ENCODE assay signal across 27 mouse cellular contexts in the genomic region with DNA sequence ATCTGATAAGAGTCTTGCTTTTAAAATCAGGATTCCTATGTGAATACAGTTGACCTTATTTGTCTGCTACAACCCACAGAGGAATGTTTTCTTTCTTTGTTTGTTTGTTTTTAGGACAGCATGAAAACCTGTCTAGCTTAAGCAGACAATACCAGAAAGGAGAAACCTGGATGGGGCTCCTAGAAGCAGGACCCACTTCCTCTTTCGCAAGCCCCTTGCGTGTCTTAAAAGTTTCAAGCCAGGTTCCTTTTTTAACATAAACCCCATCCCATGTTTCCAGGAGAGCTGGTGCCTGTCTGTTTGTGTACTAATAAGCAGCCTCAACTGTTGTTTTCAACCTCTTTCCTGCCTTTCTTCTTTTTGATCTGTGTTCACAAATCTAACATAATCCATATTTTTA. TPM values are rescaled to one million over a fixed set of nuclear protein-coding genes. Genes with fewer than 3 reads are reported as not detected.
DNase-seq lines count a peak whose midpoint lies in the region; ATAC-seq and TF ChIP-seq lines count a peak whose summit lies in the region.
"Had no signal": no experiment of that assay in that cellular context is flagged by ENCODE, and none has a peak within 500 bp of the region (broad histone marks: within the 10 kb centered on the region; RNA-seq: fewer than 3 reads in every experiment).

No protein-coding gene starts in this region.

- dilution Hi-C loops in CH12.LX (cut with MboI; ENCODE audit: extremely low pct_ligation_motif_present, extremely low pct_unique_long_range_greater_than_20kb, low sequenced_read_pairs), result no loop called here

- TF ChIP-seq EP300 in CH12.LX (IDR thresholded peaks at IDR 0.05; ENCODE audit: low read length), result no peak

- no peak overlapping the region for H3K27ac ChIP-seq in CH12.LX (ENCODE audit: insufficient read depth, low read depth)
- H3K27ac ChIP-seq: embryonic facial prominence, embryonic 10.5 days; embryonic facial prominence, embryonic 12.5 days; forebrain, embryonic 13.5 days; forebrain, embryonic 15.5 days had no signal

- no peak for TF ChIP-seq CTCF in CH12.LX (conservative IDR thresholded peaks at IDR 0.05 in 1 of 2, IDR thresholded peaks at IDR 0.05 in 1 of 2; ENCODE audit: low read depth in 2 of 2, low read length in 2 of 2)

- H3K4me1 ChIP-seq in CH12.LX (ENCODE audit: control insufficient read depth in 1 of 2, insufficient read depth in 2 of 2), result peaks cover 0 to 8% of the 10 kb centered on the region in 2 experiments; a peak in 2 of 4 replicates
- H3K4me1 ChIP-seq: embryonic facial prominence, embryonic 10.5 days; embryonic facial prominence, embryonic 12.5 days; forebrain, embryonic 13.5 days; forebrain, embryonic 15.5 days had no signal

- DNase-seq in 416B (ENCODE audit: low read depth) (peak; percentile 11), CH12.LX (ENCODE audit: extremely low read depth) (peak; percentile 13)
- DNase-seq in layer of hippocampus, adult 9-11 months, result no peak
- no peak for DNase-seq in urinary bladder, postnatal 10 days (ENCODE audit: low spot score)
- no peak for DNase-seq in frontal cortex, postnatal 36 days (ENCODE audit: low spot score in 2 of 2)
- DNase-seq: adrenal gland, adult 8-10 months; adrenal gland, postnatal 14 days; adrenal gland, postnatal 36 days; B cell, adult 2 months; cerebellum, adult 11-12 months; cerebellum, adult 2 months; cerebellum, adult 9-10 months; cerebellum, postnatal 10 days; cerebellum, postnatal 25 days; forebrain, postnatal 0 days had no signal

- H3K9me3 ChIP-seq in CH12.LX (replicated peaks; ENCODE audit: low read length), result no peaks in the 10 kb centered on the region
- H3K9me3 ChIP-seq: embryonic facial prominence, embryonic 10.5 days; embryonic facial prominence, embryonic 12.5 days; forebrain, embryonic 13.5 days; forebrain, embryonic 15.5 days had no signal

- peaks cover 0 to 2% of the 10 kb centered on the region in 2 experiments for H3K36me3 ChIP-seq in CH12.LX (replicated peaks in 1 of 2; ENCODE audit: control insufficient read depth in 1 of 2, insufficient read depth in 1 of 2, low read length in 1 of 2)

- TF ChIP-seq RAD21 in CH12.LX (IDR thresholded peaks at IDR 0.05; ENCODE audit: low read depth, low read length), result no peak

- H3K4me3 ChIP-seq in CH12.LX (replicated peaks in 1 of 3; ENCODE audit: low read depth in 2 of 3, low read length in 2 of 3, poor library complexity in 1 of 3), result no peak overlapping the region
- H3K4me3 ChIP-seq: embryonic facial prominence, embryonic 10.5 days; embryonic facial prominence, embryonic 12.5 days; forebrain, embryonic 13.5 days; forebrain, embryonic 15.5 days had no signal

- no peak overlapping the region for H3K4me2 ChIP-seq in CH12.LX (ENCODE audit: insufficient read depth, low read depth, poor library complexity, severe bottlenecking)
- H3K4me2 ChIP-seq: embryonic facial prominence, embryonic 12.5 days; forebrain, embryonic 13.5 days; forebrain, embryonic 15.5 days had no signal

- TF ChIP-seq POLR2A in CH12.LX (IDR thresholded peaks at IDR 0.05; ENCODE audit: low read depth, low read length), result no peak

- no peak overlapping the region for H3K9ac ChIP-seq in CH12.LX (ENCODE audit: insufficient read depth, low read depth)
- H3K9ac ChIP-seq: embryonic facial prominence, embryonic 12.5 days; forebrain, embryonic 13.5 days; forebrain, embryonic 15.5 days; forebrain, postnatal 0 days had no signal

- no peaks in the 10 kb centered on the region for H3K27me3 ChIP-seq in CH12.LX (replicated peaks)
- H3K27me3 ChIP-seq: embryonic facial prominence, embryonic 12.5 days; forebrain, embryonic 13.5 days; forebrain, embryonic 15.5 days; Patski had no signal

- no peaks in the 10 kb centered on the region for H3K79me2 ChIP-seq in CH12.LX (replicated peaks; ENCODE audit: control insufficient read depth, extremely low read depth, insufficient read depth, poor library complexity, severe bottlenecking)

- peak; percentile 66 for ATAC-seq in granulocyte monocyte progenitor cell, adult 5-6 weeks (replicated peaks; ENCODE audit: poor library complexity, severe bottlenecking)
- ATAC-seq: activated CD4-positive, CD25-positive, alpha-beta regulatory T cell, adult 4 months; CD4-positive, CD25-positive, alpha-beta regulatory T cell, adult 4 months; forebrain, embryonic 13.5 days; forebrain, embryonic 15.5 days; forebrain, postnatal 0 days; Patski had no signal

- in situ Hi-C loops in CH12.LX (cut with MboI; ENCODE audit: low pct_ligation_motif_present, low pct_unique_long_range_greater_than_20kb, low sequenced_read_pairs), result no loop called here

TF ChIP-seq in CH12.LX, 34 proteins besides CTCF, POLR2A, EP300 and RAD21:
- TF ChIP-seq USF2 (conservative IDR thresholded peaks at IDR 0.05; ENCODE audit: low read depth, low read length), result no peak
- TF ChIP-seq JUND (conservative IDR thresholded peaks at IDR 0.05; ENCODE audit: low read depth, low read length), result no peak
- no peak for TF ChIP-seq MAX (IDR thresholded peaks at IDR 0.05; ENCODE audit: low read length)
- no peak for TF ChIP-seq SMC3 (IDR thresholded peaks at IDR 0.05; ENCODE audit: low read depth, low read length)
- TF ChIP-seq PAX5 (IDR thresholded peaks at IDR 0.05; ENCODE audit: low read length), result no peak
- no peak for TF ChIP-seq ZMIZ1 (IDR thresholded peaks at IDR 0.05; ENCODE audit: low read depth, low read length)
- no peak for TF ChIP-seq MAFK (IDR thresholded peaks at IDR 0.05; ENCODE audit: insufficient replicate concordance, low read length)
- no peak for TF ChIP-seq CHD2 (IDR thresholded peaks at IDR 0.05; ENCODE audit: low read length)
- TF ChIP-seq E2F4 (IDR thresholded peaks at IDR 0.05; ENCODE audit: insufficient replicate concordance, low read depth, low read length), result no peak
- no peak for TF ChIP-seq BHLHE40 (IDR thresholded peaks at IDR 0.05; ENCODE audit: low read depth, low read length)

RNA-seq across cellular contexts. Expression of a gene that starts 12.0 kb away (rescaled TPM):
- total RNA-seq in CH12.LX (2012; rRNA removed) (7.3 TPM in 2 replicates), CH12.LX (2014; rRNA removed) (9.4 and 10.3 TPM in 2 replicates)
- polyA plus RNA-seq in CH12.LX (2012; ENCODE audit: insufficient read length, low read depth), result 4.7 and 4.9 TPM in 2 replicates
- 26.8 and 28.6 TPM in 2 replicates for total RNA-seq in granulocyte monocyte progenitor cell, adult 5-6 weeks (2014; fragmentation: Nextera tagmentation)
- 6.9 and 27.3 TPM in 2 replicates for total RNA-seq in granulocyte monocyte progenitor cell, adult 5-6 weeks (2017)

RNA-seq across cellular contexts. Expression of a gene that starts 37.3 kb away (rescaled TPM):
- 3.6 and 3.7 TPM in 2 replicates for total RNA-seq in CH12.LX (2012; rRNA removed)
- 11.2 and 12.6 TPM in 2 replicates for total RNA-seq in CH12.LX (2014; rRNA removed)
- polyA plus RNA-seq in CH12.LX (2012; ENCODE audit: insufficient read length, low read depth), result 4.6 and 4.8 TPM in 2 replicates
- 15.0 and 17.6 TPM in 2 replicates for total RNA-seq in granulocyte monocyte progenitor cell, adult 5-6 weeks (2014; fragmentation: Nextera tagmentation)
- total RNA-seq in granulocyte monocyte progenitor cell, adult 5-6 weeks (2017), result 7.4 and 14.4 TPM in 2 replicates

RNA-seq across cellular contexts. Expression of a gene that starts 37.3 kb away (rescaled TPM):
- total RNA-seq in CH12.LX (2012; rRNA removed), result not detected in 2 replicates
- total RNA-seq in CH12.LX (2014; rRNA removed), result not detected in 2 replicates
- 1.2 and 1.5 TPM in 2 replicates for polyA plus RNA-seq in CH12.LX (2012; ENCODE audit: insufficient read length, low read depth)
- 3.4 TPM in 1 of 2 replicates, not detected in the other for total RNA-seq in granulocyte monocyte progenitor cell, adult 5-6 weeks (2014; fragmentation: Nextera tagmentation)
- not detected in 2 replicates for total RNA-seq in granulocyte monocyte progenitor cell, adult 5-6 weeks (2017)
- total RNA-seq: adrenal gland, adult 18-20 months; forebrain, postnatal 0 days had no signal
- polyA plus RNA-seq: cerebellum, adult 2 months; cortical plate, adult 2 months; embryonic facial prominence, embryonic 12.5 days; embryonic facial prominence, embryonic 14.5 days; forebrain, embryonic 11.5 days; forebrain, embryonic 13.5 days had no signal

RNA-seq across cellular contexts. Expression of a gene that starts 54.1 kb away (rescaled TPM):
- total RNA-seq in CH12.LX (2012; rRNA removed) (6.5 and 8.1 TPM in 2 replicates), CH12.LX (2014; rRNA removed) (13.0 and 16.3 TPM in 2 replicates)
- polyA plus RNA-seq in CH12.LX (2012; ENCODE audit: insufficient read length, low read depth), result 4.7 and 6.1 TPM in 2 replicates
- 12.1 and 12.6 TPM in 2 replicates for total RNA-seq in granulocyte monocyte progenitor cell, adult 5-6 weeks (2014; fragmentation: Nextera tagmentation)
- total RNA-seq in granulocyte monocyte progenitor cell, adult 5-6 weeks (2017), result 12.1 and 18.0 TPM in 2 replicates

Comparison
In these comparisons a context has a peak if more than half of its experiments do, and no peak if none do; other contexts are left out.
1. DNase-seq: peak in 416B (single experiment) and CH12.LX (single experiment); none in layer of hippocampus, adult 9-11 months (single experiment), urinary bladder, postnatal 10 days (single experiment) and frontal cortex, postnatal 36 days (0 of 2).